Mouse (Mus musculus): Measurements from ENCODE around the gene Cnfn.
A peak's percentile ranks its signal among the peaks of the same experiment; 100 is the strongest.

GRCm38 (mm10) chr7:25409114-25409760 lies 39.7 kb upstream of the Cnfn start:
- TF ChIP-seq CTCF (conservative IDR thresholded peaks at IDR 0.05; ENCODE audit: insufficient read depth, insufficient read length, low read depth, low read length), result peak; percentile 38
- no peak for TF ChIP-seq POLR2A (IDR thresholded peaks at IDR 0.05; ENCODE audit: low read depth, low read length)
